Mouse (Mus musculus) lung, postnatal 0 days (tissue): ENCODE data around the gene Msh4. TPM values are rescaled to one million over a fixed set of nuclear protein-coding genes. Genes with fewer than 3 reads are reported as not detected.

ENCODE experiments used
- ATAC-seq: fragments of 200-750 bp; cut with Nextera tagmentation; 2 replicates; pipeline ENCODE4 v1.8.0; 2017; ENCODE audit warnings: moderate library complexity
- DNase-seq: peaks from one replicate; pipeline ENCODE4 v3.0.0-alpha.2; 2016; ENCODE audit warnings: low spot score
- H3K27ac ChIP-seq: fragments of 300-500 bp; sonication (generic); 2 replicates; pipeline ENCODE4 v1.5.1; 2014; ENCODE audit warnings: antibody characterized with exemption, mild to moderate bottlenecking, low read length, mixed read lengths
- H3K27me3 ChIP-seq: fragments of 300-500 bp; sonication (generic); replicated peaks from 2 replicates; pipeline ENCODE4 v1.6.1; 2014; ENCODE audit warnings: low read length, mixed read lengths; ENCODE audit not compliant: insufficient read depth
- H3K36me3 ChIP-seq: fragments of 300-500 bp; sonication (generic); 2 replicates; pipeline ENCODE4 v1.6.1; 2014; ENCODE audit warnings: low read length, mixed read lengths; ENCODE audit not compliant: insufficient read depth
- H3K4me1 ChIP-seq: fragments of 300-500 bp; sonication (generic); 2 replicates; pipeline ENCODE4 v1.6.1; 2014; ENCODE audit warnings: antibody characterized with exemption, low read depth, low read length, mixed read lengths; ENCODE audit not compliant: insufficient read depth
- H3K4me2 ChIP-seq: fragments of 300-500 bp; sonication (generic); replicated peaks from 2 replicates; pipeline ENCODE4 v1.6.1; 2014; ENCODE audit warnings: low read depth, mild to moderate bottlenecking, low read length, moderate library complexity, mixed read lengths
- H3K4me3 ChIP-seq: fragments of 300-500 bp; sonication (generic); 2 replicates; pipeline ENCODE4 v1.5.1; 2014; ENCODE audit warnings: low read depth, low read length
- H3K9ac ChIP-seq: fragments of 300-500 bp; sonication (generic); replicated peaks from 2 replicates; pipeline ENCODE4 v1.6.1; 2014; ENCODE audit warnings: low read depth, mild to moderate bottlenecking
- H3K9me3 ChIP-seq: fragments of 300-500 bp; sonication (generic); 2 replicates; pipeline ENCODE4 v1.6.1; 2016; ENCODE audit warnings: low read length, mixed read lengths
- CTCF ChIP-seq: IDR thresholded peaks from 2 replicates; pipeline ENCODE4 v1.5.1; 2016; ENCODE audit warnings: antibody characterized with exemption, mild to moderate bottlenecking
- EP300 ChIP-seq: IDR thresholded peaks from 2 replicates; pipeline ENCODE4 v1.6.1; 2016; ENCODE audit warnings: antibody characterized with exemption, mild to moderate bottlenecking, control low read depth
- WGBS: fragments of 180-500 bp; shearing (Covaris S2); extraction: QIAGEN DNeasy Blood & Tissue Kit; methylation state at CpG from one replicate; pipeline ENCODE4 v1.1.7; 2014; 5-methylcytosine and 5-hydroxymethylcytosine counted together
- polyA plus RNA-seq: library from polyadenylated mRNA; unstranded; fragments of >200 nt; fragmentation: Nextera tagmentation; extraction: Ambion mirVana; gene quantifications from 2 replicates; pipeline ENCODE4 v1.2.1, GENCODE M21; 2015

Gene Msh4
- polyA plus RNA-seq, 1 experiment from 2014 or later: 0.08 TPM

- TF ChIP-seq CTCF (no peak), EP300 (no peak)
- ATAC-seq: no peak
- Histone ChIP-seq H3K36me3 (no peaks in the 10 kb centered on the region), H3K4me1 (no peaks in the 10 kb centered on the region), H3K27me3 (no peaks in the 10 kb centered on the region), H3K4me3 (no peak overlapping the region), H3K4me2 (no peak overlapping the region), H3K9me3 (no peaks in the 10 kb centered on the region), H3K9ac (no peak overlapping the region), H3K27ac (no peak overlapping the region)
- no peak for DNase-seq
- WGBS: 83% methylated on average over 8 of the region's 8 CpGs
Observed at GRCm38 (mm10) chr3:153814026-153814425, 91.9 kb downstream of the Msh4 start.

DNA sequence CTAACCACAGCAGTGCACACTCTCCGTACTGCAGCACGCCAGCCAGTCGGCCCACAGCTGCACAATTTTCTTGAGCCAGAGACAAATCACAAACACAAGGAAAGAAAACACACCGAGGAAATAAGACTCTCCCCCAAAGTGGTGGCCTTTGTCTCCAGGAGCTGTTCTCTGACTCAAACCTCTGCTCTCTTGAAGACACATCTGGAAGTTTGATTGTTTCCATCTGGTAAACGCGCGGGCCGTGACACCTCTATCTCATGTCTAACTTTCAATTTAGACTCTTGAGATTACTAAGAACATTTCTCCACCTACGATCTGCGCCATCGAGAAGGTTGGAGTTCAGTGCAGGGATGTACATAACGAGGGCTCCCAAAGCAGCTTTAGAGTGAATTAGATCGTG, 97.5 kb downstream of the Msh4 start:
- no peak overlapping the region for H3K9ac ChIP-seq
- H3K4me2 ChIP-seq: no peak overlapping the region
- no peak for DNase-seq
- no peak for TF ChIP-seq EP300
- TF ChIP-seq CTCF: no peak
- no peaks in the 10 kb centered on the region for H3K27me3 ChIP-seq
- H3K27ac ChIP-seq: no peak overlapping the region
- H3K4me3 ChIP-seq: no peak overlapping the region
- H3K36me3 ChIP-seq: no peaks in the 10 kb centered on the region
- H3K4me1 ChIP-seq: no peaks in the 10 kb centered on the region; the same call in 1 of the 2 replicates
- 80% methylated on average over 13 of the region's 13 CpGs for WGBS
- H3K9me3 ChIP-seq: no peaks in the 10 kb centered on the region
- ATAC-seq: no peak

- 83% methylated on average over 9 of the region's 9 CpGs for WGBS
- TF ChIP-seq CTCF (no peak), EP300 (no peak)
- no peak for ATAC-seq
- DNase-seq: no peak
- no peaks in the 10 kb centered on the region for H3K9me3 ChIP-seq
- H3K27me3 ChIP-seq: no peaks in the 10 kb centered on the region
- no peak overlapping the region for H3K4me2 ChIP-seq
- H3K9ac ChIP-seq: no peak overlapping the region
- H3K4me3 ChIP-seq: no peak overlapping the region
- H3K27ac ChIP-seq: no peak overlapping the region
- H3K36me3 ChIP-seq: no peaks in the 10 kb centered on the region
- H3K4me1 ChIP-seq: no peaks in the 10 kb centered on the region; the same call in 1 of the 2 replicates
Observed at GRCm38 (mm10) chr3:153807444-153808149, 98.3 kb downstream of the Msh4 start.

Other genes with a start within 250 kb of the Msh4 start
- 12.9 and 22.7 TPM in 2 replicates for gene St6galnac3, start 181.0 kb downstream of the Msh4 start, polyA plus RNA-seq
- not detected in 2 replicates for gene Asb17, start 61.9 kb downstream of the Msh4 start, polyA plus RNA-seq
- 28.3 and 29.0 TPM in 2 replicates for gene Rabggtb, start 6.9 kb upstream of the Msh4 start, polyA plus RNA-seq
- gene Acadm, start 38.5 kb upstream of the Msh4 start, polyA plus RNA-seq: 68.9 and 75.9 TPM in 2 replicates
- 0.20 TPM in 2 replicates for gene Slc44a5, start 67.3 kb upstream of the Msh4 start, polyA plus RNA-seq